Mouse (Mus musculus): ENCODE measurements around the gene Gm10160. TPM values are rescaled to one million over a fixed set of nuclear protein-coding genes. Genes with fewer than 3 reads are reported as not detected.

The Gm10160 gene
- polyA plus RNA-seq, 1 experiment from 2014 or later: not detected

- H3K27ac ChIP-seq (ENCODE audit: low read depth, low read length): no peak overlapping the region
- no peak for TF ChIP-seq CTCF (IDR thresholded peaks at IDR 0.05; ENCODE audit: low read depth)
- 73% methylated on average over 3 of the region's 3 CpGs for WGBS
Measured at GRCm38 (mm10) chr7:81851706-81852105, 3.9 kb downstream of the Gm10160 start.

GRCm38 (mm10) chr7:81850171-81850570 is 5.4 kb downstream of the Gm10160 start:
- TF ChIP-seq CTCF (IDR thresholded peaks at IDR 0.05; ENCODE audit: low read depth): no peak
- Histone ChIP-seq H3K4me1 (replicated peaks; ENCODE audit: control insufficient read depth, insufficient read depth, low read length) (no peaks in the 10 kb centered on the region), H3K4me3 (ENCODE audit: low read depth, low read length) (no peak overlapping the region), H3K36me3 (ENCODE audit: control insufficient read depth, insufficient read depth) (no peaks in the 10 kb centered on the region), H3K9ac (ENCODE audit: low read depth, low read length) (no peak overlapping the region), H3K4me2 (replicated peaks; ENCODE audit: low read depth) (no peak overlapping the region), H3K27ac (ENCODE audit: low read depth, low read length) (no peak overlapping the region), H3K9me3 (ENCODE audit: control insufficient read depth) (no peaks in the 10 kb centered on the region), H3K27me3 (replicated peaks; ENCODE audit: control insufficient read depth, insufficient read depth, low read length) (no peaks in the 10 kb centered on the region)
- ATAC-seq: no peak
- 73% methylated on average over 6 of the region's 6 CpGs for WGBS

More at GRCm38 (mm10) chr7:81851706-81852105, 3.9 kb downstream of the Gm10160 start:
- H3K4me3 ChIP-seq (ENCODE audit: low read depth, low read length): no peak overlapping the region
- no peak for ATAC-seq
- H3K9ac ChIP-seq (ENCODE audit: low read depth, low read length): no peak overlapping the region
- no peaks in the 10 kb centered on the region for H3K36me3 ChIP-seq (ENCODE audit: control insufficient read depth, insufficient read depth)
- no peaks in the 10 kb centered on the region for H3K9me3 ChIP-seq (ENCODE audit: control insufficient read depth)
- H3K27me3 ChIP-seq (replicated peaks; ENCODE audit: control insufficient read depth, insufficient read depth, low read length): no peaks in the 10 kb centered on the region
- H3K4me1 ChIP-seq (replicated peaks; ENCODE audit: control insufficient read depth, insufficient read depth, low read length): no peaks in the 10 kb centered on the region
- no peak overlapping the region for H3K4me2 ChIP-seq (replicated peaks; ENCODE audit: low read depth)

GRCm38 (mm10) chr7:81849633-81850032 is 6.0 kb downstream of the Gm10160 start:
- Histone ChIP-seq H3K27me3 (replicated peaks; ENCODE audit: control insufficient read depth, insufficient read depth, low read length) (no peaks in the 10 kb centered on the region), H3K9ac (ENCODE audit: low read depth, low read length) (no peak overlapping the region), H3K9me3 (ENCODE audit: control insufficient read depth) (no peaks in the 10 kb centered on the region), H3K27ac (ENCODE audit: low read depth, low read length) (no peak overlapping the region), H3K4me1 (replicated peaks; ENCODE audit: control insufficient read depth, insufficient read depth, low read length) (no peaks in the 10 kb centered on the region), H3K36me3 (ENCODE audit: control insufficient read depth, insufficient read depth) (no peaks in the 10 kb centered on the region), H3K4me3 (ENCODE audit: low read depth, low read length) (no peak overlapping the region), H3K4me2 (replicated peaks; ENCODE audit: low read depth) (no peak overlapping the region)
- no peak for ATAC-seq
- peak; percentile 13; the same call in 1 of the 2 replicates for TF ChIP-seq CTCF (IDR thresholded peaks at IDR 0.05; ENCODE audit: low read depth)
- WGBS: 91% methylated on average over 7 of the region's 7 CpGs

GRCm38 (mm10) chr7:81849214-81849613 is 6.4 kb downstream of the Gm10160 start:
- WGBS: 86% methylated on average over 5 of the region's 5 CpGs
- Histone ChIP-seq H3K9ac (ENCODE audit: low read depth, low read length) (no peak overlapping the region), H3K27me3 (replicated peaks; ENCODE audit: control insufficient read depth, insufficient read depth, low read length) (no peaks in the 10 kb centered on the region), H3K27ac (ENCODE audit: low read depth, low read length) (no peak overlapping the region), H3K36me3 (ENCODE audit: control insufficient read depth, insufficient read depth) (no peaks in the 10 kb centered on the region), H3K4me1 (replicated peaks; ENCODE audit: control insufficient read depth, insufficient read depth, low read length) (no peaks in the 10 kb centered on the region), H3K4me3 (ENCODE audit: low read depth, low read length) (no peak overlapping the region), H3K9me3 (ENCODE audit: control insufficient read depth) (no peaks in the 10 kb centered on the region), H3K4me2 (replicated peaks; ENCODE audit: low read depth) (no peak overlapping the region)
- no peak for ATAC-seq
- no peak for TF ChIP-seq CTCF (IDR thresholded peaks at IDR 0.05; ENCODE audit: low read depth)

GRCm38 (mm10) chr7:81847777-81848176 is 7.8 kb downstream of the Gm10160 start:
- H3K27ac ChIP-seq (ENCODE audit: low read depth, low read length): no peak overlapping the region
- no peak overlapping the region for H3K4me3 ChIP-seq (ENCODE audit: low read depth, low read length)
- 61% methylated on average over 4 of the region's 4 CpGs for WGBS
- no peak for ATAC-seq
- H3K36me3 ChIP-seq (ENCODE audit: control insufficient read depth, insufficient read depth): no peaks in the 10 kb centered on the region
- no peak overlapping the region for H3K9ac ChIP-seq (ENCODE audit: low read depth, low read length)
- no peak for TF ChIP-seq CTCF (IDR thresholded peaks at IDR 0.05; ENCODE audit: low read depth)
- H3K4me2 ChIP-seq (replicated peaks; ENCODE audit: low read depth): no peak overlapping the region
- no peaks in the 10 kb centered on the region for H3K27me3 ChIP-seq (replicated peaks; ENCODE audit: control insufficient read depth, insufficient read depth, low read length)
- H3K9me3 ChIP-seq (ENCODE audit: control insufficient read depth): no peaks in the 10 kb centered on the region
- H3K4me1 ChIP-seq (replicated peaks; ENCODE audit: control insufficient read depth, insufficient read depth, low read length): no peaks in the 10 kb centered on the region

GRCm38 (mm10) chr7:81847010-81847409 is 8.6 kb downstream of the Gm10160 start:
- H3K27me3 ChIP-seq (replicated peaks; ENCODE audit: control insufficient read depth, insufficient read depth, low read length): no peaks in the 10 kb centered on the region
- H3K36me3 ChIP-seq (ENCODE audit: control insufficient read depth, insufficient read depth): no peaks in the 10 kb centered on the region
- ATAC-seq: no peak
- no peak overlapping the region for H3K27ac ChIP-seq (ENCODE audit: low read depth, low read length)
- H3K4me3 ChIP-seq (ENCODE audit: low read depth, low read length): no peak overlapping the region
- H3K4me1 ChIP-seq (replicated peaks; ENCODE audit: control insufficient read depth, insufficient read depth, low read length): no peaks in the 10 kb centered on the region
- H3K9me3 ChIP-seq (ENCODE audit: control insufficient read depth): no peaks in the 10 kb centered on the region
- H3K9ac ChIP-seq (ENCODE audit: low read depth, low read length): no peak overlapping the region
- TF ChIP-seq CTCF (IDR thresholded peaks at IDR 0.05; ENCODE audit: low read depth): no peak
- H3K4me2 ChIP-seq (replicated peaks; ENCODE audit: low read depth): no peak overlapping the region
- WGBS: 41% methylated on average over 8 of the region's 8 CpGs

GRCm38 (mm10) chr7:81846008-81846407 is 9.6 kb downstream of the Gm10160 start:
- Histone ChIP-seq H3K9me3 (ENCODE audit: control insufficient read depth) (no peaks in the 10 kb centered on the region), H3K4me2 (replicated peaks; ENCODE audit: low read depth) (no peak overlapping the region), H3K4me3 (ENCODE audit: low read depth, low read length) (no peak overlapping the region), H3K9ac (ENCODE audit: low read depth, low read length) (no peak overlapping the region), H3K4me1 (replicated peaks; ENCODE audit: control insufficient read depth, insufficient read depth, low read length) (no peaks in the 10 kb centered on the region), H3K27me3 (replicated peaks; ENCODE audit: control insufficient read depth, insufficient read depth, low read length) (no peaks in the 10 kb centered on the region), H3K27ac (ENCODE audit: low read depth, low read length) (no peak overlapping the region), H3K36me3 (ENCODE audit: control insufficient read depth, insufficient read depth) (no peaks in the 10 kb centered on the region)
- WGBS: 55% methylated on average over 8 of the region's 8 CpGs
- no peak for ATAC-seq
- TF ChIP-seq CTCF (IDR thresholded peaks at IDR 0.05; ENCODE audit: low read depth): no peak

Data from intestine, postnatal 0 days (tissue).